Mouse (Mus musculus) small intestine, adult 2 months (tissue): Measurements from ENCODE around the gene Myog. TPM values are rescaled to one million over a fixed set of nuclear protein-coding genes. Genes with fewer than 3 reads are reported as not detected.
"Not testable (repeated sequence)": the region's sequence is repeated elsewhere in the genome, so short reads cannot be mapped to it uniquely, and the experiment has no call there.

Experiments used
- H3K27ac ChIP-seq: fragments of 200-500 bp; 2 replicates; pipeline ENCODE4 v1.5.1; 2012; ENCODE audit warnings: low read depth, low read length, control low read depth, inconsistent platforms; ENCODE audit not compliant: insufficient read depth
- H3K27me3 ChIP-seq: fragments of 200-500 bp; 2 replicates; pipeline ENCODE4 v1.6.1; 2012; ENCODE audit warnings: mild to moderate bottlenecking, moderate library complexity, low read length, inconsistent platforms; ENCODE audit not compliant: control insufficient read depth, insufficient read depth
- H3K36me3 ChIP-seq: fragments of 200-500 bp; 2 replicates; pipeline ENCODE4 v1.6.1; 2012; ENCODE audit warnings: mild to moderate bottlenecking, low read length, control low read depth, inconsistent platforms; ENCODE audit not compliant: control insufficient read depth, insufficient read depth
- H3K4me1 ChIP-seq: fragments of 200-500 bp; 2 replicates; pipeline ENCODE4 v1.6.1; 2012; ENCODE audit warnings: low read length, inconsistent platforms, mixed read lengths; ENCODE audit not compliant: control insufficient read depth, insufficient read depth, insufficient read length
- H3K4me3 ChIP-seq: fragments of 200-500 bp; 2 replicates; pipeline ENCODE4 v1.5.1; 2012; ENCODE audit warnings: low read depth, mild to moderate bottlenecking, control low read depth, inconsistent platforms, low read length, moderate library complexity
- CTCF ChIP-seq: fragments of 200-500 bp; IDR thresholded peaks from 2 replicates; pipeline ENCODE4 v1.5.1; 2012; ENCODE audit warnings: low read depth, mild to moderate bottlenecking, control low read depth, inconsistent platforms, low read length, moderate library complexity, mixed read lengths; ENCODE audit not compliant: insufficient replicate concordance, insufficient read length; ENCODE audit errors: extremely low read depth
- POLR2A ChIP-seq: fragments of 200-500 bp; IDR thresholded peaks from 2 replicates; pipeline ENCODE4 v1.6.1; 2012; ENCODE audit warnings: low read depth, mild to moderate bottlenecking, control low read depth, inconsistent platforms, low read length, moderate library complexity
- WGBS: fragments of 180-500 bp; shearing (Covaris S2); methylation state at CpG from one replicate; pipeline ENCODE4 v1.1.7; 2018; 5-methylcytosine and 5-hydroxymethylcytosine counted together
- polyA plus RNA-seq: library from polyadenylated mRNA; depleted of rRNA; stranded (reverse); fragments of >200 nt; gene quantifications from 2 replicates; pipeline ENCODE4 v1.2.3, GENCODE M21; 2012

The Myog gene
- polyA plus RNA-seq, 1 experiment = not detected

GRCm38 (mm10) chr1:134245004-134245717 lies 44.6 kb upstream of the Myog start:
- Histone ChIP-seq H3K27ac (no peak overlapping the region), H3K36me3 (no peaks in the 10 kb centered on the region), H3K4me3 (no peak overlapping the region), H3K27me3 (no peaks in the 10 kb centered on the region), H3K4me1 (peaks cover 3% of the 10 kb centered on the region; the same call in 1 of the 2 replicates)
- WGBS = 70% methylated on average over 13 of the region's 14 CpGs
- TF ChIP-seq POLR2A = no peak
- TF ChIP-seq CTCF = no peak

GRCm38 (mm10) chr1:134246590-134246989 lies 43.2 kb upstream of the Myog start:
- H3K36me3 ChIP-seq = no peaks in the 10 kb centered on the region

GRCm38 (mm10) chr1:134249681-134250080 lies 40.1 kb upstream of the Myog start:
- 94% methylated on average over 1 of the region's 1 CpGs for WGBS
- H3K4me1 ChIP-seq, H3K27ac ChIP-seq, H3K4me3 ChIP-seq, H3K27me3 ChIP-seq, H3K36me3 ChIP-seq: not testable (repeated sequence)

More at GRCm38 (mm10) chr1:134246590-134246989, 43.2 kb upstream of the Myog start:
- peaks cover 3% of the 10 kb centered on the region; the same call in 1 of the 2 replicates for H3K4me1 ChIP-seq
- H3K4me3 ChIP-seq = no peak overlapping the region
- no peaks in the 10 kb centered on the region for H3K27me3 ChIP-seq
- H3K27ac ChIP-seq = no peak overlapping the region
- TF ChIP-seq CTCF (no peak), POLR2A (no peak)
- WGBS = 65% methylated on average over 4 of the region's 4 CpGs

GRCm38 (mm10) chr1:134264341-134264740 lies 25.4 kb upstream of the Myog start:
- H3K4me1 ChIP-seq = peaks cover 3% of the 10 kb centered on the region; the same call in 1 of the 2 replicates
- H3K27ac ChIP-seq = no peak overlapping the region
- H3K36me3 ChIP-seq = no peaks in the 10 kb centered on the region
- TF ChIP-seq POLR2A = no peak
- TF ChIP-seq CTCF = no peak
- WGBS = 90% methylated on average over 6 of the region's 6 CpGs
- H3K27me3 ChIP-seq = no peaks in the 10 kb centered on the region
- H3K4me3 ChIP-seq = no peak overlapping the region

- Histone ChIP-seq H3K4me3 (no peak overlapping the region), H3K27me3 (no peaks in the 10 kb centered on the region), H3K4me1 (peaks cover 3% of the 10 kb centered on the region; the same call in 1 of the 2 replicates), H3K36me3 (no peaks in the 10 kb centered on the region), H3K27ac (no peak overlapping the region)
- TF ChIP-seq POLR2A (no peak), CTCF (no peak)
- 65% methylated on average over 2 of the region's 2 CpGs for WGBS
Observed at GRCm38 (mm10) chr1:134265797-134266196, 24.0 kb upstream of the Myog start.

- no peaks in the 10 kb centered on the region for H3K36me3 ChIP-seq
- TF ChIP-seq CTCF = no peak
- TF ChIP-seq POLR2A = no peak
- 86% methylated on average over 7 of the region's 7 CpGs for WGBS
- no peak overlapping the region for H3K27ac ChIP-seq
- H3K27me3 ChIP-seq = no peaks in the 10 kb centered on the region
- no peak overlapping the region for H3K4me3 ChIP-seq
- H3K4me1 ChIP-seq = peaks cover 6% of the 10 kb centered on the region; the same call in 1 of the 2 replicates
Observed at GRCm38 (mm10) chr1:134270026-134270425, 19.8 kb upstream of the Myog start.

DNA sequence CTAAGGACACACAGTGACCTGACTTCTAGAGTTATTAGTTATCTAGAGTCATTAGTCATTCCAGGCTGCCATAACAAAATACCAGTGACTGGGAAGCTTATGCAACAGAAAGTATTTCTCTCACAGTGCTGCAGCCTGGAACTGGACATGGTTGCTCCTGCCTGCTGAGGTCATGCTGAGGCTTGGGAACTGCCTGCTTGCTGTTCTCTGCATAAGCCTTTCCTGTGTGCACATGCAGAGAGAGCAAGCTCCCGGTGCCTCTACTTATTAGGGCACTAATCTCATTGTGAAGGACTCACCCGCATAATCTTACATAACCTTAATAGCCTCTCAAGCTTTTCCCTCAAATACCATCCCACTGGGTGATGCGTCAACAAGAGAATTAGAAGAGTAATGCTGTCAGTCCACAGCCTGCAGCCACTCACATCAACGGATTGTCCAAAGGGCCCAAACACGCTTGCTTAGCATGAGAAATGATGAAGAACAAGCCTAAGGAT lies 17.0 kb upstream of the Myog start:
- no peak overlapping the region for H3K27ac ChIP-seq
- TF ChIP-seq POLR2A = no peak
- no peak overlapping the region for H3K4me3 ChIP-seq
- H3K27me3 ChIP-seq = no peaks in the 10 kb centered on the region
- H3K36me3 ChIP-seq = no peaks in the 10 kb centered on the region
- H3K4me1 ChIP-seq = peaks cover 17% of the 10 kb centered on the region; the same call in 1 of the 2 replicates
- WGBS = 77% methylated on average over 5 of the region's 5 CpGs
